Mouse (Mus musculus) adrenal gland, postnatal 4 days (tissue): ENCODE results near the gene Figla. TPM values are rescaled to one million over a fixed set of nuclear protein-coding genes. Genes with fewer than 3 reads are reported as not detected.
"Not testable (repeated sequence)": the region's sequence is repeated elsewhere in the genome, so short reads cannot be mapped to it uniquely, and the experiment has no call there.

Source experiments
- DNase-seq, 2 experiments: peaks; one replicate each; pipeline ENCODE4 v3.0.0; 2021 to 2022; ENCODE audit warnings: low spot score in 2 of 2, mixed read lengths in 2 of 2
- long read RNA-seq, 2 experiments: library from polyadenylated mRNA; stranded (forward); transcript quantifications; one replicate each; pipeline ENCODE4 v2.0.0; 2021
- total RNA-seq, 2 experiments: library from RNA; stranded (reverse); gene quantifications; 2 replicates each; pipeline ENCODE4 v1.2.3; 2021

Figla gene
- total RNA-seq: not detected
- long read RNA-seq, experiment 1: 0 reads
- long read RNA-seq, experiment 2: 0 reads

- DNase-seq: no peak
Observed at GRCm38 (mm10) chr6:86015871-86016270, at the start of gene Figla. Gene Figla (plus strand): TSS chr6:86016171.

- DNase-seq: no peak
Observed at GRCm38 (mm10) chr6:85966686-85967085, 49.3 kb upstream of the Figla start.

DNA sequence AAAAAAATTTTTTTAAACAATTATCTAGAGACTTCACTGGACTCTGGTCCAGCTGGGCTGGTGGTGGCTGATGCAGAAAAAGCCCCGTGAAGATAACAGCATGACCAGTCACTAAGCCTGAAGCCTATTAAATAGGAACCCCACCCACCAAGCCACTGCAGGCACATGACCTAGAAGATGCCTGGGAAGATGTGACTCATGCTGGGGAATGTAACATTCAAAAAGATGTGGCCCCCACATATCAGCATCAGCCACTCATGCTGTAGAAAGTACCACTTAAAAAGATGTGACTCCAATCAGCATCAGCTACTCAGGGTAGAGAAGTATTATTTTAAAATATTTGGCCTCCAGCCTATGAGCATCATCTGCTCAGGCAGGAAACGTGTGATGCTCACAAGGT lies 46.1 kb upstream of the Figla start:
- no peak for DNase-seq

GRCm38 (mm10) chr6:85972699-85973098 lies 43.3 kb upstream of the Figla start:
- no peak for DNase-seq

DNA sequence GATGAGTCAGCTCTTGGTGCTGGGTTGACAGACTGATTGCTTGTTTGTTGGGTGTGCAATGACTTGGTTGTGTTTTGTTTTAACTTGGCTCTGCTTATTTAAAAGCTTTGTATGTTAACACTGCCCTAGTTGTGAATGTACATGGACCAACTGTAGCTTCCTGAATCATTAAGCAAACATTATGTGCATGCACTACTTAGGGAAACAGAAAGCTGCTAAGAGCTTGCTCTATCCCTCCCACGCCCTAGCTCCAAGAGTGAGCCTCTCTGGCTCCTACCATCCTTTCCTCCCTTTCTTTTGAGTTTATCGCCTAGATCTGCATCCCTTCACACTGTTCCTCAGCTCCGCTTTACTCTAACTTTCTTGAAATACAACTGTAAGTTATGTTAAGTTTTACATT lies 42.6 kb upstream of the Figla start:
- DNase-seq: no peak

GRCm38 (mm10) chr6:85974941-85975617 lies 40.9 kb upstream of the Figla start:
- no peak for DNase-seq

- no peak for DNase-seq
Observed at GRCm38 (mm10) chr6:85975761-85976160, 40.2 kb upstream of the Figla start.

DNA sequence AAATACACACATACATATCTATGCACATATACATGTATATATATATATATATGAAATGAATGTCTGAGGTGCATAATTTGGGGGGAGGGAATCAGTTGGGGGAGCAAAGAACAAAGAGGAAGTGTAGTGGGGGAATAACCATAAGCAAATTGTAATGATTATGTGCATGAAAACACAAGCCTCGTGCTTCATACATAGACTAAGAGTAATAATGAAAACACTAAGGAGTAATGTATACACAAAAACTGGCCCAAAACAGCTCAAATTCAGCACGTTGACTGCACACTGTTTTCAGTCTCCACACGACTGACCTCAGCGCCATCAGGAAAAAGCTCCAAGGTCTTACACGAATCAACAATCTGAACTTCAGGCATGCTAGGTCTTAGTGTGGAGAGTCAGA lies 39.7 kb upstream of the Figla start:
- no peak for DNase-seq

GRCm38 (mm10) chr6:85978736-85979135 lies 37.2 kb upstream of the Figla start:
- DNase-seq: not testable (repeated sequence)

- no peak for DNase-seq
Observed at GRCm38 (mm10) chr6:85984351-85984750, 31.6 kb upstream of the Figla start.

GRCm38 (mm10) chr6:85989570-85989969 lies 26.4 kb upstream of the Figla start:
- DNase-seq: not testable (repeated sequence)

GRCm38 (mm10) chr6:85990774-85991173 lies 25.2 kb upstream of the Figla start:
- DNase-seq: not testable (repeated sequence)

DNA sequence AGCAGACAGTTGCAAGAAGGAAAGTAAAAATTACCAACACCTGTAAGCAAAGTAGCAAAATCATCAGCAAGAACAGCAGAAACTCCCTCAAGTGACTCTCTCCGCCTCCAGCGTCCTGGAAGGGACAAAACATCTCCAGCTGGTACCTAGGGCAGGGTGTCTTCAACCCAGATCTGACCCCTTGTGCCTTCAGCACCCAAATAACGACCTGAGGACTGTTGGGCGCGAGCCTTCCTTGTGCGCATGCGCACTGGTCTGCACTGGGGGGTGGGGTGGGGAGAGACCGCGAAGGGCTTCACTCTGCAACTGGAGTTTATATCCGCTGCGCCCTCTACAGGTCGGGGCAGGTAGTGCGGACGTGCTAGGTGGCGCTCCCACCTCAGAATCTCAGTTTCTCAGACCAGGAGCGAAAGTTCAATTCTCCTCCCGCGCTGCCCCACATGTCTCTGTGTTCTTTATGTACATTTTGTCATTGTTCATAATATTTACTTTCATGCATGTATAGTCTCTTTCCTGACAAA lies 12.5 kb upstream of the Figla start:
- DNase-seq: no peak

- DNase-seq: peak in 1 of 2 experiments; percentile 50
Observed at GRCm38 (mm10) chr6:86004271-86005148, 11.5 kb upstream of the Figla start.

- peak in 1 of 2 experiments; percentile 18 for DNase-seq
Observed at GRCm38 (mm10) chr6:86009980-86010379, 6.0 kb upstream of the Figla start.

DNA sequence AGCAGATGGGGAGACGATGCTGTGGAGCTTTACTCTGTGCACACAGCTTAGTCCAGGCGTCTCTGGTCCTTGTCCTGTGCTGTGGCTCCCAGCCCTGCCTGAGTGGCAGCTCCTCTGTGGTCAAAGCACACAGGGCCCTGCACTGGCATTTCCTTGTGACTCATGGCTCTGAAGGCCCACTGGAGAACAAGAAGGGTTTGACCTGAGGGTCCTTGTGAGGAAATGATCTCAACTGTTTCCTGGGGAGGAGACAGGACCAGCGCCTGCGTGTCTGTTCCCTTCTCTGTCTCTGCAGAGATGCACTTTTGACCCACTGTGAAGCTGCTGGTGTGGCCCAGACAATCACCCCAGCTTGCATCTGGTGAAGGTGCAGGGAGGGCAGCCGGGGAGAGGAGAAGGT lies 1.2 kb upstream of the Figla start:
- DNase-seq: not testable (repeated sequence)

GRCm38 (mm10) chr6:86016793-86017350 lies 901 bp downstream of the Figla start:
- DNase-seq: no peak

- no peak for DNase-seq
Observed at GRCm38 (mm10) chr6:86019415-86020237, 3.7 kb downstream of the Figla start.

DNA sequence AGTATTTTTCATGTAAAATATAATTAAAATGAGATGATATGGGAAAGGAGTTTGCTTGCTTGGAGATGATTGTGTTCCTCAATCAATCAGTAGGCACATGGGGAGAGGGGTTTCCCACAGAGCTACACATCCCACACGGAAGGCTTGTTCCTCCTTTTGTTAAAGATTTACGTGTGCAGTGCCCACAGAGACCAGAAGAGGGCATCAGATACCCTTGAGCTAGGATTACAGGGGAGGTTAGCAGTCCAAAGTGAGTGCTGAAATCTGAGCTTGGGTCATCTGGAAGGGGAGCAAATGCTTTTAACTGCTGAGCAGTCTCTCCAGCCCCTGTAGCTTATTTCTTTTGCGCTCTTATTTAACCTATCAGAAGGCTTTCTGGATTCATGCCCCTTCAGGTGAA lies 5.0 kb downstream of the Figla start:
- DNase-seq: no peak

- no peak for DNase-seq
Observed at GRCm38 (mm10) chr6:86026632-86027292, 10.8 kb downstream of the Figla start.
